Mouse (Mus musculus): ENCODE data around the gene Tmem238. TPM values are rescaled to one million over a fixed set of nuclear protein-coding genes. Genes with fewer than 3 reads are reported as not detected.

Tmem238 gene
- 1 to 10 TPM; 2.1 to 2.4 TPM for total RNA-seq (2023)

GRCm38 (mm10) chr7:4789436-4789935 lies at the start of gene Tmem238:
Tmem238 (minus strand) TSS chr7:4789656.

GRCm38 (mm10) chr7:4812303-4813104 lies 23.0 kb upstream of the Tmem238 start, which contains the start of gene Ube2s:
Ube2s (minus strand) TSS chr7:4812590.

GRCm38 (mm10) chr7:4792278-4793212 lies 3.1 kb upstream of the Tmem238 start, which contains the start of gene Rpl28:
Rpl28 (plus strand) TSS chr7:4792874.

GRCm38 (mm10) chr7:4782759-4783158 lies 6.7 kb downstream of the Tmem238 start, which contains the start of the genes Il11 and Tmem190:
Il11 (minus strand) TSS chr7:4782859.
Tmem190 (plus strand) TSS chr7:4782937.

GRCm38 (mm10) chr7:4771202-4771601 lies 18.3 kb downstream of the Tmem238 start, which contains the start of gene Fam71e2:
Fam71e2 (minus strand) TSS chr7:4771302.

GRCm38 (mm10) chr7:4752821-4753570 lies 36.5 kb downstream of the Tmem238 start, which contains the start of gene Cox6b2:
Cox6b2 (minus strand) TSS chr7:4753094.

GRCm38 (mm10) chr7:4739544-4740275 lies 49.7 kb downstream of the Tmem238 start, which contains the start of gene Kmt5c:
Kmt5c (plus strand) TSS chr7:4740115.

Other genes with a start within 250 kb of the Tmem238 start
- not detected for gene Syt5, start 242.1 kb downstream of the Tmem238 start, total RNA-seq (2023)
- gene Ptprh, start 185.6 kb downstream of the Tmem238 start, total RNA-seq (2023): not detected
- 10 to 100 TPM; 22.9 to 23.5 TPM for gene Tmem86b, start 158.2 kb downstream of the Tmem238 start, total RNA-seq (2023)
- 100 to 1,000 TPM; 149 to 155 TPM for gene Ppp6r1, start 130.6 kb downstream of the Tmem238 start, total RNA-seq (2023)
- gene Hspbp1, start 104.6 kb downstream of the Tmem238 start, total RNA-seq (2023): 10 to 100 TPM; 15.7 to 22.2 TPM
- under 1 TPM in 1 of 2 experiments, not detected in 1; 0.28 TPM for gene Brsk1, start 99.1 kb downstream of the Tmem238 start, total RNA-seq (2023)
- 10 to 100 TPM; 20.0 to 21.3 TPM for gene Tmem150b, start 64.4 kb downstream of the Tmem238 start, total RNA-seq (2023)
- gene Kmt5c, start 49.5 kb downstream of the Tmem238 start, total RNA-seq (2023): 100 to 1,000 TPM; 113 TPM
- 10 to 100 TPM; 36.5 to 36.7 TPM for gene Cox6b2, start 36.6 kb downstream of the Tmem238 start, total RNA-seq (2023)
- gene Fam71e2, start 18.4 kb downstream of the Tmem238 start, total RNA-seq (2023): not detected
- not detected for gene Il11, start 6.8 kb downstream of the Tmem238 start, total RNA-seq (2023)
- not detected for gene Tmem190, start 6.7 kb downstream of the Tmem238 start, total RNA-seq (2023)
- 1,000 to 10,000 TPM in 1 of 2 experiments, 100 to 1,000 TPM in 1; 932 to 1,065 TPM for gene Rpl28, start 3.2 kb upstream of the Tmem238 start, total RNA-seq (2023)
- gene Ube2s, start 22.9 kb upstream of the Tmem238 start, total RNA-seq (2023): 100 to 1,000 TPM; 229 to 230 TPM
- not detected for gene Shisa7, start 55.0 kb upstream of the Tmem238 start, total RNA-seq (2023)
- gene Isoc2b, start 80.6 kb upstream of the Tmem238 start, total RNA-seq (2023): 1 to 10 TPM; 4.5 to 7.4 TPM
- 1 to 10 TPM; 5.8 to 7.4 TPM for gene Isoc2a, start 87.5 kb upstream of the Tmem238 start, total RNA-seq (2023)
- not detected for gene Gm36210, start 116.9 kb upstream of the Tmem238 start, total RNA-seq (2023)
- gene Zfp628, start 125.6 kb upstream of the Tmem238 start, total RNA-seq (2023): 10 to 100 TPM; 12.6 to 13.0 TPM
- 1 to 10 TPM; 2.3 to 3.0 TPM for gene Nat14, start 132.4 kb upstream of the Tmem238 start, total RNA-seq (2023)
- gene Ssc5d, start 136.1 kb upstream of the Tmem238 start, total RNA-seq (2023): under 1 TPM; 0.07 to 0.42 TPM
- not detected for gene Sbk2, start 174.8 kb upstream of the Tmem238 start, total RNA-seq (2023)
- not detected for gene Sbk3, start 181.5 kb upstream of the Tmem238 start, total RNA-seq (2023)
- gene Zfp579, start 206.5 kb upstream of the Tmem238 start, total RNA-seq (2023): 1 to 10 TPM; 4.7 to 5.2 TPM
- 10 to 100 TPM; 13.7 to 14.8 TPM for gene Zfp524, start 224.8 kb upstream of the Tmem238 start, total RNA-seq (2023)
- gene Fiz1, start 225.0 kb upstream of the Tmem238 start, total RNA-seq (2023): 10 to 100 TPM; 26.8 to 27.6 TPM
- gene Gm44973, start 225.8 kb upstream of the Tmem238 start, total RNA-seq (2023): not detected
- 10 to 100 TPM; 28.4 to 28.5 TPM for gene Zfp865, start 230.7 kb upstream of the Tmem238 start, total RNA-seq (2023)
- gene Ccdc106, start 230.9 kb upstream of the Tmem238 start, total RNA-seq (2023): under 1 TPM; 0.42 to 0.70 TPM
- gene 4632433K11Rik, start 244.5 kb upstream of the Tmem238 start, total RNA-seq (2023): under 1 TPM in 1 of 2 experiments, not detected in 1; 0.71 TPM
- gene Zfp784, start 248.8 kb upstream of the Tmem238 start, total RNA-seq (2023): 1 to 10 TPM; 2.1 to 2.6 TPM